Mouse (Mus musculus) liver, adult (tissue): Measurements from ENCODE around the gene Pitpnm1.

Experiments
- GATA4 ChIP-seq: IDR thresholded peaks from 2 replicates; pipeline ENCODE4 v1.6.1; 2014; ENCODE audit warnings: mild to moderate bottlenecking, low read length; ENCODE audit not compliant: insufficient replicate concordance

Pitpnm1 gene

DNA sequence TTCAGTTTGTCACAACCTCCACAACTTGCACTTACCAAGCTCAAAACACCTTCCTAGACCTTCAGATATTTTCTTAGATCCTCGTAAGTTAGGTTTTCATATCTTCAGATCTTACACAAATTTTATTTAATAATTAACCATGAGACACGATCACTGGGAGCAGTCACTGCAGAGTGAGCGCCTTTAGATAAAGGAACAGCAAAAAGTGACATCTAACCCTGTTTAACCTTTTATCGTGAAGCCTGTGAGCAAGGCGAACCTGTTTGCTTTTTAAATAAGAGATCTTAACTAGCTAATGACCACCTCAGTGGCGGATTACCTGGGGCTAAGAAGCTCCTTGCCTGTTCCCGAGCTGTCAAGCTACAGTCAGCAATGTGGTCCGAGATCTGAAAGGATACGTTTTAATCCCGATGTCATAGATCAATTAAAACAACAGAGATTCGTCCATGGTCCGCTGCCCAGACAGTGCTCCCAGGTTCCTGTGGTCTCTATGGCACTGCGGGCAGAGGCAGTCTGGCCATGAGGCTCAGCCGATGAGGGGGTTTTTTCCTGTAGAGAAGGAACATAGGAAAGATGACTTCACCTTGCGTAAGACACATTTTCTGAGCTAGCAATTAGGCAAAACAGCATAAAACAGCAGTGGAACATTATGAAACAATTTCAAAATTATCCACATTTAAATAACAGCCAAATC is 30.9 kb upstream of the Pitpnm1 start:
- no peak for TF ChIP-seq GATA4

DNA sequence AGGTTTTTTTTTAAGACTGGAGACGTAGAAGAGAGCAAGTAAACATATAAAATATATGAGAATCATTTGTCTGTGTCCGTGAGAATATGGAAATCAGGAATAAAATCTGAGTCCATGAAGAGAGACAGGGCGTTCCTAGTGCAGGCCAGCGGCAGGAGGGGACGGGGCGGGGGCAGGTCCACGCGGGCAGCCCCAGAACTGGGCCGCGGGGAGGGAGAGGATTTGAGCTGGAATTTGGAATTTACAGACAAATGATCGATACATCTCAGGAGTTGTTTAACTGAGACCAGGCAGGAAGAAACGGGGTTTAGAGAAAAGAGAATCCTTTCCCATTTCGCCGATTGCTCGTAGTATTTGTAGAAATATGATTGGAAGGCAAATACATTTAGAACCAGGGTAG is 29.5 kb upstream of the Pitpnm1 start:
- TF ChIP-seq GATA4: no peak

DNA sequence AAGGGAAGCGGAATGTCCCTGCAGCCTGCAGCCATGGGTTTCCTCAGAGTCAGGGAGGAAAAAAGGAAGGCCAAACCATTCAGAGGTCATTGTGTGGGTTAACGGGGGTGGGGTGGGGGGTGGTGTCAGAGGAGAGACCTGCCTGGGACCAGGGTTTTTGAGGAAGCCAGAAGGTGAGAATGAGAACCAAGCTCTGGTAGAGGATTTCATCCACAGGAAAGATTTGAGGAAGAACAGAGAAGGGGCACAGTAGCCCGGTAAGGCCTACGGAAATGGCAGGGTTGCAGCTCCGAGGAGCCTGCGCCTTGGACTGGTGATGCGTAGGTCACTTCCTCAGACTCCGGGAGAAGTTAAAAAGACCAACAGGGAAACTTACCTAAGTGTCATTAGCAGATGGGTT is 29.0 kb upstream of the Pitpnm1 start:
- no peak for TF ChIP-seq GATA4

- TF ChIP-seq GATA4: no peak
Observed at GRCm38 (mm10) chr19:4071406-4071805, 28.4 kb upstream of the Pitpnm1 start.

DNA sequence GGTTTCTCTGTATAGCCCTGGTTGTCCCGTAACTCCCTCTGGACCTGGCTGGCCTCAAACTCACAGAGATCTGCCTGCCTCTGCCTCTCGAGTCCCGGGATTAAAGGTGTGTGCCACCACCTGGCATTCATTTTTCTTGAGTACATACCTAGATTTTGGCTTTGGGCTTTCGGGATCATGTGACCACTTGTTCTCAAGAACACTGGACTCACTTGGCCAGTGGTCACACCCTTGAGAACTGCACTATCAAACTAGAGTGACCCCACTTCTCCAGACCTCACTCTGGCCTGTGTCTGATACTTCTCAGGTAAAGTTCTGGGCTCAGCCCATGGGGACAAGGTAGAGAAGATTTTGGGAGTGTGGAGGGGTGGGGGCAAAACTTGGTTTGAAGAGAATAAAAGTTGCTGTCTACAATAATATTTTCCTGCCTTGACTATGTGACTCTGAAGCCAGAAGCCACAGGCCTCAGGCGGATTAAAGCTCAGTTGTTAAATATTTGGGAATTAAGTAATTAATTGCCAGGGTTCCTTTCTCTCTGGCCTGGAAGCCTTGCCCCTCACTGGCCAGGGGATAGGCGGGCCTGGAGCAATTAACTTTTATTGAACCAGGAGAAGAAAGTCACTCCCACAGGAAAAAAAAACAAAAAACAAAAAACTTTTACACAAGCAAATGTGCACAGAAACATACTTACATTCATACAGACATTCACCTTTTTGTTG is 26.9 kb upstream of the Pitpnm1 start:
- no peak for TF ChIP-seq GATA4

- no peak for TF ChIP-seq GATA4
Observed at GRCm38 (mm10) chr19:4075531-4075930, 24.3 kb upstream of the Pitpnm1 start.

DNA sequence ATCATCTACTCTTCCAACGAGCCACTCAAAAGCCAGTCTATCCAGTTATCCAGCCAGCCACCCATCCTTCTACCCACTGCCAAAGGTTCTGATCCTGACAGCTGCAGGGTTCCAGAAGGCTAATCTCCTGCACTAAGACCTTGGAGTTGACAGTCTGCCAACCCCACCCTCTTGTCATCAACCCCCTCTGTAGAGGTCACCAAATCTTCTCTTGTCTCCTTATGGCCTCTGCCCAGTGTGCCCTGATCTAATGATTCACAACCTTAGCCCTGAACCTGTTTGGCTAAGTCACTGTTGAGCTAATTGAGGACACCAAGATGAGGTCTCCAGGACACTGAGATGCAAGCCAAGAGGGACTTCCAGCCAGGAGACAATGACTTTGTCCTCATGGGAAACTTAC is 20.2 kb upstream of the Pitpnm1 start:
- TF ChIP-seq GATA4: no peak

GRCm38 (mm10) chr19:4080511-4081009 is 19.2 kb upstream of the Pitpnm1 start:
- no peak for TF ChIP-seq GATA4

DNA sequence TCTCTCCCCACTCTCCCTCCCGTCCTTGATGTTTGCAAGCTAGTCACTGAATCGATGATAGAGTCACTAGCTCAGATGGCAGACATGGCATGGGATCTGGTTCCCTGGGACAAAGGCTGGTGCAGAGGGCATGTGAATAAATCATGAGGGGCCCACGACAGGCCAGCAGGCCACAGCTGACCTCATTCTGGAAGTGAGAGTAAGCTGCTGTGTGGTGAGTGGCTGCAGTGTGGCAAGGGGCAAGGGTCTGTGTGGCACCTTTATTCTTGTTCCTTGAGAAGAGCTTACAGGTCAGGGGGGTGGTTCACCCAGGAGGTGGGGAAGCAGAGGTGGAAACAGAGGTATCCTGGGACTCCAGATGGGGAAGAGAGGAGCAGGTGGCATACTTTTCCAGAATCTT is 18.4 kb upstream of the Pitpnm1 start, which contains the start of gene Cabp2:
Gene Cabp2, plus strand, starts transcription at position 185 of the 400 bp plus-strand sequence.
- no peak for TF ChIP-seq GATA4

- TF ChIP-seq GATA4: no peak
Observed at GRCm38 (mm10) chr19:4082219-4082965, 17.4 kb upstream of the Pitpnm1 start.

DNA sequence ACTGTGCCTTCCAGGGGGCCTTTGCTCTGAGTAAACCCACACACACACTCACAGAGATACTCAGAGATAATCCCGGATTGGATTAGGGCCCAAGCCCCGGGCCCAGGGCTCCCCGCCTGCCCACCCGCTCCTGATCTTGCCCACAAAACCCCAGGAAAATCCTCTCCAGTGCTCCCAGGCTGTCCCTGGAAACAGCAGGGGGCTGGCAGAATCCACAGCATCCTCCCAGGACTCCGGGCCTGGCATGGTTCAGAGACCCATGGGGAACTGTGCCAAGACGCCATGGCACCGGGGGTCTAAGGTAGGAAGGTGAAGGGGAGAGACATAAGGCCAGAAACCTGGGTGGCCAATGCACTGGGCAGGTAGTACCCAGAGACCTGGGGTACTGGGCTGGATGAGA is 16.5 kb upstream of the Pitpnm1 start:
- TF ChIP-seq GATA4: no peak

DNA sequence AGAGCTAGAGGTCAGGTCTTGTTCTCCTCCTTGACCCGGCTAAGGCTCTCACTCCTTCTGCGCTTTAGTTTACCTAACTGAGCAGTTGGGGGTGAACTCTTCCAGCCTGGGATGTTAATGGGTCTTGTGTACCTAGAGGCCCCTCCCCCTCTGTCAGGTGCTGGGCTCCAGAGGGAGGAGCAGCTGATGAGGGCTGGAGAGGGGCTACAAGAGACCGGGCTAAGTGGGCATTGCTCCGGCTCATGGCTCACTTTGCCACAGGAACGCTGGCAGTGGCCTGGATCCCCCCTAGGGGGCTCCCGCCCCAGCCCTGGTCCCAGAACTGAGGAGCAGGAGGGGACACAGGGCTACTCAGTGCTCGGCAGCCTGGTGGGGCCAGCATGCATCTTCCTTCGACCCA is 16.0 kb upstream of the Pitpnm1 start:
- no peak for TF ChIP-seq GATA4

GRCm38 (mm10) chr19:4084984-4085383 is 14.8 kb upstream of the Pitpnm1 start:
- TF ChIP-seq GATA4: no peak

DNA sequence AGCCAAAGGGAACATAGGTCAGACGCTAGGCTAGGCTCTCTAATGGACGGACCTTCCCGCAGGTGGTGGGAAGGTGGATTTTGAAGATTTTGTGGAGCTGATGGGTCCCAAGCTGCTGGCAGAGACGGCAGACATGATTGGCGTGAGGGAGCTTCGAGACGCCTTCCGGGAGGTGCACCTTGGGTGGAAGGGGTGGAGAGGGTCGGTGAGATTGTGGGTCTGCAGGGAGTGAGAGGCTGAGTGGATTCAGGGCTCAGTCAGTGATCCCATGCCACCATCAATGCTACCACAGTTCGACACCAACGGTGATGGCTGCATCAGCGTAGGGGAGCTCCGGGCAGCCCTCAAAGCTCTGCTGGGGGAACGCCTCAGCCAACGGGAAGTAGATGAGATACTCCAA is 13.6 kb upstream of the Pitpnm1 start:
- no peak for TF ChIP-seq GATA4

DNA sequence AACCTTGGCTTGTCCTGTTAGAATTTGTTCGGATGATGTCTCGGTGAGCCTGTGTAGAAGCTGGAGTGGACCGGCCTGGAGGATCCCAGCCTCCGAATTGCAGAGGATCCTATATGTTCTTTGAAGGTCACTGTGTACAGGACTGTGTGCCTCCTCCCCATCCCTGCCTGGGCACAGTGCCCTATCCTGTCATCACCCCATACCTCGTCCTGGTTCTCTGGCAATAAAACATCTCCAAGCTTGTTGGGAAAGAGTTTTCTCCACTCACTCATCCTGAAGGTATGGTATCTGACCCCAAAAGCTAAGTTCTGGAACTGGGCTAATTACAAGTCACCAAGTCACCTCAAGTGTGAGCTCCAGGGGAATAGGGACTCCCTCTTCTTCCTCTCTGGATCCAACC is 12.7 kb upstream of the Pitpnm1 start:
- no peak for TF ChIP-seq GATA4

GRCm38 (mm10) chr19:4088146-4088545 is 11.7 kb upstream of the Pitpnm1 start:
- TF ChIP-seq GATA4: no peak
